Mouse (Mus musculus) embryonic facial prominence, embryonic 10.5 days (tissue): ENCODE measurements around the gene A530064D06Rik. TPM values are rescaled to one million over a fixed set of nuclear protein-coding genes. Genes with fewer than 3 reads are reported as not detected.
"Not testable (repeated sequence)": the region's sequence is repeated elsewhere in the genome, so short reads cannot be mapped to it uniquely, and the experiment has no call there.

ENCODE experiments used
- DNase-seq: peaks from one replicate; pipeline ENCODE4 v3.0.0-alpha.2; 2017; ENCODE audit warnings: low spot score
- H3K27ac ChIP-seq: fragments of 300-500 bp; sonication (generic); replicated peaks from 2 replicates; pipeline ENCODE4 v1.5.1; 2016; ENCODE audit warnings: mild to moderate bottlenecking
- H3K27me3 ChIP-seq: fragments of 300-500 bp; sonication (generic); replicated peaks from 2 replicates; pipeline ENCODE4 v1.6.1; 2016; ENCODE audit warnings: low read depth, mild to moderate bottlenecking; ENCODE audit not compliant: poor library complexity, severe bottlenecking
- H3K36me3 ChIP-seq: fragments of 300-500 bp; sonication (generic); replicated peaks from 2 replicates; pipeline ENCODE4 v1.6.1; 2016; ENCODE audit warnings: mild to moderate bottlenecking, moderate library complexity
- H3K4me1 ChIP-seq: fragments of 300-500 bp; sonication (generic); 2 replicates; pipeline ENCODE4 v1.6.1; 2016
- H3K4me3 ChIP-seq: fragments of 300-500 bp; sonication (generic); 2 replicates; pipeline ENCODE4 v1.5.1; 2016; ENCODE audit warnings: mild to moderate bottlenecking, moderate library complexity
- H3K9me3 ChIP-seq: fragments of 300-500 bp; sonication (generic); 2 replicates; pipeline ENCODE4 v1.6.1; 2016; ENCODE audit warnings: mild to moderate bottlenecking
- WGBS: fragments of 180-500 bp; shearing (Covaris S2); methylation state at CpG from one replicate; pipeline ENCODE4 v1.1.7; 2016; 5-methylcytosine and 5-hydroxymethylcytosine counted together
- polyA plus RNA-seq: library from polyadenylated mRNA; unstranded; fragments of >200 nt; fragmentation: Nextera tagmentation; extraction: Ambion mirVana; gene quantifications from 2 replicates; pipeline ENCODE4 v1.2.1, GENCODE M21; 2016

The A530064D06Rik gene
- not detected in 2 replicates for polyA plus RNA-seq

DNA sequence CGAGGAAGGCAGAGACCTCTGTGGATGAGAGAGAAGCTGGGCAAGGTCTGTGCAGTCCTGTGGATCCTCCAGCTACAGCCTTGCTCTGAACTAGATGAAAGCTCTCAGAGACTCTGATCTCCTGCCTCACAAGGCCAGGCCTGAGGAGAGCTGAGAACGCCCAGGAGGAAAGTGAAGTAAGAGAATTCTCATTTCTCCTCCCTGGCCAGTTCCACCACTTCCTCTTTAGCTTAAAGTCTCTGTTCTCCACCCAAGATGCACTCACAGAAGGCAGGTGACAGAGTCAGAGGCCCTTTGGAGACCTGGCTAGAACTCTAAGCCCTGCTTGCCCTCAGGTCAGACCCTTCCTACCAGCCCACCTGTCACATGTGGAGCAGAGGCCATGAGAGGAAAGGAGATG lies at the start of gene A530064D06Rik:
A530064D06Rik (minus strand) TSS at position 173 of the 400 bp plus-strand sequence.
- not testable (repeated sequence) for H3K36me3 ChIP-seq, H3K4me1 ChIP-seq, DNase-seq, H3K4me3 ChIP-seq, H3K27me3 ChIP-seq, H3K9me3 ChIP-seq, H3K27ac ChIP-seq
- WGBS, result 74% methylated on average over 2 of the region's 2 CpGs

DNA sequence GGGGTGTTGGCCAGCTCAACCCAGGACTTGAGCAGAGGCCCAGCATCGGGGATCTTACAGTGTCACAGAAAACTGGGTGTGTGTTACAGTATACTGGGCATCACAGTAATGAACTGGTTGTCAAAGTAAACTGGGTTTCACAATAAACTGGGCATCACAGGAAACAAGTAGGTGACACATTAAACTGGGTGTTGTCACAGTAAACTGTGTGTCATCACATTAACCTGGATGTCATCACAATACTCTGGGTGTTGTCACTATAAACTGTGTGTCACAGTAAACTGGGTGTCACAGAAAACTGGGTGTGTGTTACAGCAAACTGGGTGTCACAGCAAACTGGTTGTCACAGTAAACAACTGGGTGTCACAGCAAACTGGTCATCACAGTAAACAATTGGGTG lies 48.4 kb upstream of the A530064D06Rik start:
- H3K27ac ChIP-seq, result no peak overlapping the region
- no peak for DNase-seq
- 92% methylated on average over 1 of the region's 1 CpGs for WGBS
- H3K36me3 ChIP-seq, result no peaks in the 10 kb centered on the region
- H3K4me1 ChIP-seq, result no peaks in the 10 kb centered on the region
- no peaks in the 10 kb centered on the region for H3K27me3 ChIP-seq
- 0 out of 2 replicates have a peak, but pooled peaks cover 3% of the 10 kb centered on the region for H3K9me3 ChIP-seq
- no peak overlapping the region for H3K4me3 ChIP-seq

DNA sequence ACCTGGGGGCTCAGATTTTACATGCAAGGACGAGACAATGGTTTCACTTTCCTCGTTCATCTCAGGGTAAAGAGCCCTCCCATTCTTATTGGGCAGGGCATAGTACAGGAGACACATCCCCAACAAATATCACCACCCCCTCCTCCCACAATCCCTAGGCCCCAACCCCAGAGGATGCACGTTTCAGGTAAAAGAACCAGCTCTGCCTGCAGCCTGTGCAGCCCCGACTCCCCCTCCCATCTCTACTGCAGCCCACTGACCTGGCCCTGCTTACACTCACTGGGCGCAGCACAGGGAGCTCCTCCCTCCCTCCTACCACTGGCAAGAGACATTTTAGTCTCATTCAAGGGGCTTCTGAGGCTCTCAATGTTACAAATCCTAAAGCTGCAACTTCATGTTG lies 46.4 kb upstream of the A530064D06Rik start:
- WGBS, result 78% methylated on average over 5 of the region's 5 CpGs
- no peaks in the 10 kb centered on the region for H3K27me3 ChIP-seq
- no peak overlapping the region for H3K27ac ChIP-seq
- no peaks in the 10 kb centered on the region for H3K36me3 ChIP-seq
- no peak overlapping the region for H3K4me3 ChIP-seq
- no peak for DNase-seq
- H3K4me1 ChIP-seq, result no peaks in the 10 kb centered on the region
- 0 out of 2 replicates have a peak, but pooled peaks cover 3% of the 10 kb centered on the region for H3K9me3 ChIP-seq

DNA sequence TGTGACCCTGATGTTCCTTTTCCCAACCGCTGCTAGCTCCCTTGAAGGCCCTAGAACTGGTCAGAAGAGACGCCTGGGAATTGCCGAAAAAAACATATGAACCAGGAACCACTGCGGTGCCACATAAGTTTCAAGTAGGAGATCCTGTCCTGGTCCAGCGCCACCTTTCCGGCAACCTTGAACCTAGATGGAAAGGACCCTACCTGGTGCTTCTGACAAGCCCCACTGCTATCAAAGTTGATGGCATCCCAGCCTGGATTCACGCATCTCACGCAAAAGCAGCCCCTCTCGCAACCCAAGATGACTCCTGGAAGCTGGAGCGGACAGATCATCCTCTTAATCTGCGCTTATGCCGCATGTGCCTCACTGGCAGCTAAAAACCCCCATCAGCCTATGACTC lies 45.5 kb upstream of the A530064D06Rik start:
- 93% methylated on average over 12 of the region's 12 CpGs for WGBS
- no peak for DNase-seq
- H3K36me3 ChIP-seq, result no peaks in the 10 kb centered on the region

DNA sequence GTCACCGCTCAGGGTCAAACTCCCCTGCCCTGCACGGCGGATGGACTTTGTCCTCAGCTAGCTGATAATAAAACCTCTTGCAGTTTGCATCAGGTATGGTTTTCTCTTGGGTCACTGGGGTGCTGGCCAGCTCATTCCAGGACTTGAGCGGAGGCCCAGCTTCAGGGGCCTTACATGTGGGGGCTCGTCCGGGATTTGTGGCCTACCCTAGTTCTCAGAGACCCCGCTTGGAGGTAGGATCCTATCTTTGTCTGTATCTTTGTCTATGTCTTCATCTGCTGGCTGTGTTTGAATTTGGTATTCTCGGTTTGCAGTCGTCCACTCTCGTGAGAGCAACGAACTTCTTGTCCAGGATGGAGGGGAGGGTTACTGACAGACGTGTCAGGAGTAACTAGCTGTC lies 36.0 kb upstream of the A530064D06Rik start:
- no peak overlapping the region for H3K4me3 ChIP-seq
- H3K4me1 ChIP-seq, result no peaks in the 10 kb centered on the region
- H3K9me3 ChIP-seq, result peaks cover 27% of the 10 kb centered on the region
- 94% methylated on average over 12 of the region's 12 CpGs for WGBS
- no peak overlapping the region for H3K27ac ChIP-seq
- no peak for DNase-seq
- H3K27me3 ChIP-seq, result no peaks in the 10 kb centered on the region
- H3K36me3 ChIP-seq, result no peaks in the 10 kb centered on the region

More for the DNA sequence above, 45.5 kb upstream of the A530064D06Rik start:
- H3K4me3 ChIP-seq, result no peak overlapping the region
- no peaks in the 10 kb centered on the region for H3K9me3 ChIP-seq
- H3K27me3 ChIP-seq, result no peaks in the 10 kb centered on the region
- H3K4me1 ChIP-seq, result no peaks in the 10 kb centered on the region
- no peak overlapping the region for H3K27ac ChIP-seq

DNA sequence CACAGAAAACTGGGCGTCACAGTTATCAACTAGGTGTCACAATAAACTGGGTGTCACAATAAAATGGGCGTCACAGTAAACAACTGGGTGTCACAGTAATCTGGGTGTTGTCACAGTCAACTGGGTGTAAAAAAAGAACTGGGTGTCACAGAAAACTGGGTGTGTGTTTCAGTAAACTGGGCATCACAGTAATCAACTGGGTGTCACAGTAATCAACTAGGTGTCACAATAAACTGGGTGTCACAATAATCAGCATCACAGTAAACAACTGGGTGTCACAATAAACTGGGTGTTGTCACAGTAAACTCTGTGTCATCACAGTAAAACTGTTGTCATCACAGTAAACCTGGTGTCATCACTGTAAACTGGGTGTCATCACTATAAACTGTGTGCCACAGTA lies 25.3 kb upstream of the A530064D06Rik start:
- H3K27me3 ChIP-seq, result no peaks in the 10 kb centered on the region
- no peak overlapping the region for H3K27ac ChIP-seq
- no peaks in the 10 kb centered on the region for H3K36me3 ChIP-seq
- 81% methylated on average over 2 of the region's 2 CpGs for WGBS
- no peak overlapping the region for H3K4me3 ChIP-seq
- H3K4me1 ChIP-seq, result peaks cover 4% of the 10 kb centered on the region; the same call in 1 of the 2 replicates
- no peaks in the 10 kb centered on the region for H3K9me3 ChIP-seq
- DNase-seq, result no peak

DNA sequence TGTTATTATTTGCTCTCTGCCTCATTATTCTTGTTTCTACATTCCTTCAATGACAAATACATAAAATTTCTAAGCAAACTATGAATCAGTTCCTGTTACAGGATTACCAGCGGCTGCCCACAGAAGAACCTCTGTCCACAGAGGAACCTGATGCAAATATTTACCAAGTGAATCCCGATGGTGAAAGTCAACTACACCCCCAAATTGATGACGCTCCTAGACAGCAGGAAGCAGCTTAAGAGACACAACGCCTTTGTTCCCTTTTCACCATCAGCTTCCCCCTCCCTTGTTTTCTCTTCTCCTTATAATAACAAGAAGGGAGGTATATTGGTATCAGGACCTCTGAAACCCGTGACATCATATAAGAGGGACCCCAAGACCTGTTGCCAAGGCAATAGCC lies 18.2 kb upstream of the A530064D06Rik start:
- Histone ChIP-seq H3K27me3 (no peaks in the 10 kb centered on the region), H3K36me3 (no peaks in the 10 kb centered on the region), H3K9me3 (0 out of 2 replicates have a peak, but pooled peaks cover 3% of the 10 kb centered on the region), H3K4me1 (peaks cover 4% of the 10 kb centered on the region; the same call in 1 of the 2 replicates), H3K27ac (no peak overlapping the region), H3K4me3 (no peak overlapping the region)
- no peak for DNase-seq
- 72% methylated on average over 5 of the region's 5 CpGs for WGBS

DNA sequence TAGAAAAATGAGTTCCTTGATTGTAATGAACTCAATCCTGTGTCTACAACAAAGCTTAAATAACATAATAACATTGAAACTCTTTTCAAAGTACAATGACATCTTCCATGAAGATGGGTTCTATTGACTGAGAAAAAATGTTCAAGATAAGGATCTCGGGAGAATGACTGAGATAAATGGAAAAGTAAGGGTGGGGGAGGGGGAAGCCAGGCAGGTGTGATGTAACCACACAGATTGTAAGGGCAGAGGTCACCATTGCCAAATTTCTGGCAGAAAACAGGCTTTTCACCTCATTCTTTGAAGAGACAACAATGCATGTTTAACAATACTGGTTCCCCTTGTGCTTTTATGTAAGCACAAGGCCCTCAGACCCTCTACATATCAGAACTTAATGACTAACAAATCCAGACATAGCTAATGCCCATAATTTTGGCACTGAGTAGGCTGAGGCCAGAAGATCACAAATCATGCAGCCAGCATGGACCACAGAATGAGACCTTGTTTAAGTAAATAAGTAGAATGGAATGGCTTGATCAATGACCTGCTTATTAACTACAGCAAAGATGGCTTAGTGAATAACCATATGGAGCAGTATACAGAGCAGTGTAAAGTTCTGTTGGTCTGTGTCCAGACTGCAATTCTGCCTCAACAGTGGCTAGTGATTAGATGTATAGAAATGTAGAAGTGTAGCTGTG lies 9.5 kb downstream of the A530064D06Rik start:
- Histone ChIP-seq H3K4me3 (no peak overlapping the region), H3K9me3 (peaks cover 11% of the 10 kb centered on the region; the same call in 1 of the 2 replicates), H3K4me1 (no peaks in the 10 kb centered on the region), H3K27me3 (no peaks in the 10 kb centered on the region), H3K36me3 (no peaks in the 10 kb centered on the region), H3K27ac (no peak overlapping the region)
- DNase-seq, result no peak
- 61% methylated on average over 1 of the region's 1 CpGs for WGBS

DNA sequence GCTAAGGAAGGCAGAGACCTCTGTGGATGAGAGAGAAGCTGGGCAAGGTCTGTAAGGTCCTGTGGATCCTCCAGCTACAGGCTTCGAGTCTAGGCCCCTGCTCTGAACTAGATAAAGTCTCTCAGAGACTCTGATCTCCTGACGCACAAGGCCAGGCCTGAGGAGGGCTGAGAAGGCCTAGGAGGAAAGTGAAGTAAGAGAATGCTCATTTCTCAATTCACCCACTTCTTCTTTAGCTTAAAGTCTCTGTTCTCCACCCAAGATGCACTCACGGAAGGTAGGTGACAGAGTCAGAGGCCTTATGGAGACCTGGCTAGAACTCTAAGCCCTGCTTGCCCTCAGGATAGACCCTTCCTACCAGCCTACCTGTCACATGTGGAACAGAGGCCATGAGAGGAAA lies 21.0 kb downstream of the A530064D06Rik start, which contains the start of gene 9830107B12Rik:
9830107B12Rik (minus strand) TSS at position 149 of the 400 bp plus-strand sequence.
- 82% methylated on average over 3 of the region's 3 CpGs for WGBS
- H3K27ac ChIP-seq, result no peak within 1 kb of the TSS

DNA sequence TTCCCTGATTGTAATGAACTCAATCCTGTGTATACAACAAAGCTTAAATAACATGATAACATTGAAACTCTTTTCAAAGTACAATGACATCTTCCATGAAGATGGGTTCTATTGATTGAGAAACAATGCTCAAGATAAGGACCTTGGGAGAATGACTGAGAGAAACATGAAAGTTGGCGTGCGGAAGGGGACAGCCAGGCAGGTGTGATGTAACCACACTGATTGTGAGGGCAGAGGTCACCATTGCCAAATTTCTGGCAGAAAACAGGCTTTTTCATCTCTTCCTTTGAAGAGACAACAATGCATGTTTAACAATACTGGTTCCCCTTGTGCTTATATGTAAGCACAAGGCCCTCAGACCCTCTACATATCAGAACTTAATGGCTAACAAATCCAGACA lies 34.3 kb downstream of the A530064D06Rik start:
- H3K4me3 ChIP-seq, result no peak overlapping the region
- DNase-seq, result no peak
- 86% methylated on average over 2 of the region's 2 CpGs for WGBS
- no peaks in the 10 kb centered on the region for H3K36me3 ChIP-seq
- H3K4me1 ChIP-seq, result no peaks in the 10 kb centered on the region
- no peak overlapping the region for H3K27ac ChIP-seq
- H3K27me3 ChIP-seq, result no peaks in the 10 kb centered on the region
- H3K9me3 ChIP-seq, result no peaks in the 10 kb centered on the region

More for the DNA sequence above, 21.0 kb downstream of the A530064D06Rik start, which contains the start of gene 9830107B12Rik:
- no peaks in the 10 kb centered on the region for H3K27me3 ChIP-seq
- H3K9me3 ChIP-seq, result no peaks in the 10 kb centered on the region; the same call in 1 of the 2 replicates
- H3K4me3 ChIP-seq, result no peak within 1 kb of the TSS
- no peak for DNase-seq
- H3K36me3 ChIP-seq, result no peaks in the 10 kb centered on the region
- no peaks in the 10 kb centered on the region for H3K4me1 ChIP-seq

DNA sequence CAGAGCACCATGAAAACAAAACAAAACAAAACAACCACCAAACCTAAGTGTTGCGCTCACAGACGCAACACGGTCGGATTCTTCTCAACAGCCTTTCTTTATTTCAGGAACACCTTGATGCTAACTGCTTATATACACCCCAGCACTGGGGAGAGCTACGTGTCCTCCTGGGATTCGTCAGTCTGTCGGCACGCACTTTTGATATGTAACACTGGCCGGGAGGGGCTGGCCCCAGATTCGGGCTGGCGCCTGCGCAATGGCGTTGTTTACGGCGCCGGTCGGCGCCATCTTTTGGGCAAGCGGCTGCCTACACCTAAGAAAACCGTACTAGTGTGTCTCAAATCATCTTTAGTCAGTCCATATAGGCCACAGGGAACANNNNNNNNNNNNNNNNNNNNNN lies 46.6 kb downstream of the A530064D06Rik start:
- WGBS, result 92% methylated on average over 20 of the region's 20 CpGs
- H3K9me3 ChIP-seq, result no peaks in the 10 kb centered on the region
- H3K4me3 ChIP-seq, result no peak overlapping the region
- DNase-seq, result no peak
- H3K4me1 ChIP-seq, result no peaks in the 10 kb centered on the region; the same call in 1 of the 2 replicates
- H3K27me3 ChIP-seq, result no peaks in the 10 kb centered on the region
- H3K36me3 ChIP-seq, result no peaks in the 10 kb centered on the region
- no peak overlapping the region for H3K27ac ChIP-seq

DNA sequence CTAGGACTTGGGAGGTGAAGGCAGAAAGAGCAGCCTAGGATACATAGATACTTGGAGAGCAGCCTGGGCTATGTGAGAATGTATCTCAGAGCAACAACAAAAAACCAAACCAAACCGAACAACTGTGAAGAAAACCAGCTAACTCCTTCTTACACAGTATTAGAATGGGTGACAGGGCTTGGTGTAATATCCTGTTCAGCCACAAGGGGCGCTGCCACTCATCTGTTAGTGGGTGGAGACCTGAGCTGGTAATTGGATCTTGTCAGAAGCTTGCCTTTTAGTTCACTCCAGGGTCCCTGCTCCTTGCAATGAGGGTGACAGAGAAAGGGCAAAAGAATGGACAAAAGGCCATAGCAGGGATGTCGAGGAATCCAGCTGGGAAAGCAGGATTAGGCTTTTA lies 47.4 kb downstream of the A530064D06Rik start:
- no peaks in the 10 kb centered on the region for H3K36me3 ChIP-seq
- H3K4me3 ChIP-seq, result no peak overlapping the region
- H3K27ac ChIP-seq, result no peak overlapping the region
- peak; percentile 85 for DNase-seq
- no peaks in the 10 kb centered on the region for H3K9me3 ChIP-seq
- 24% methylated on average over 3 of the region's 3 CpGs for WGBS
- no peaks in the 10 kb centered on the region for H3K27me3 ChIP-seq
- H3K4me1 ChIP-seq, result no peaks in the 10 kb centered on the region; the same call in 1 of the 2 replicates

DNA sequence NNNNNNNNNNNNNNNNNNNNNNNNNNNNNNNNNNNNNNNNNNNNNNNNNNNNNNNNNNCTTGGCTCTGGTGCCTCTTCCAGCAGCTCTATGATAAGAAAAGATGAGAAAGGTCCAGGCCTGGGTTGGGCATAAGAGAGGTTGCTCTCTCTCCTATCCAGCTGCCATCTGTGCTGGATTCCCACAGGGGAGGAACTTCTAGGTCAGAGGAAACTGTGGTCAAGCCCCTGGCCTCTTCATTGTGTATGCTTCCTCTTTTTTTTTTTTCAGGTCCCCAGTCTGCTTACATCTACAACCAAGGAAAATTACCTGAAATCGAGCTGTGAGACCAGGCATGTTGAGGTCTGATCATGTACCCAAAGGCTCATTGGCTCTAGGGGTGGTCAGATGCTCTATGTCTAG lies 48.5 kb downstream of the A530064D06Rik start:
- peaks cover 5% of the 10 kb centered on the region; the same call in 1 of the 2 replicates for H3K9me3 ChIP-seq
- no peak overlapping the region for H3K4me3 ChIP-seq
- no peaks in the 10 kb centered on the region for H3K27me3 ChIP-seq
- no peaks in the 10 kb centered on the region; the same call in 1 of the 2 replicates for H3K4me1 ChIP-seq
- no peaks in the 10 kb centered on the region for H3K36me3 ChIP-seq
- no peak for DNase-seq
- no peak overlapping the region for H3K27ac ChIP-seq
- WGBS, result 58% methylated on average over 1 of the region's 1 CpGs
